Mouse (Mus musculus) heart, adult 18-20 months (tissue): ENCODE measurements around the gene Clk4. TPM values are rescaled to one million over a fixed set of nuclear protein-coding genes. Genes with fewer than 3 reads are reported as not detected.

Experiments
- DNase-seq, 2 experiments: peaks; one replicate each; pipeline ENCODE4 v3.0.0; 2021 to 2022; ENCODE audit warnings: mixed read lengths in 1 of 2
- total RNA-seq, 2 experiments: library from RNA; stranded (reverse); gene quantifications; 2 replicates each; pipeline ENCODE4 v1.2.3; 2021

Gene Clk4
- total RNA-seq, 2 experiments from 2014 or later, result 26.9 to 37.2 TPM

GRCm38 (mm10) chr11:51308306-51308705 is 46.8 kb downstream of the Clk4 start:
- no peak for DNase-seq

GRCm38 (mm10) chr11:51311846-51312245 is 50.3 kb downstream of the Clk4 start:
- no peak for DNase-seq

GRCm38 (mm10) chr11:51315991-51316810 is 54.7 kb downstream of the Clk4 start:
- no peak for DNase-seq

- DNase-seq, result no peak
Measured at GRCm38 (mm10) chr11:51320609-51321008, 59.1 kb downstream of the Clk4 start.

DNA sequence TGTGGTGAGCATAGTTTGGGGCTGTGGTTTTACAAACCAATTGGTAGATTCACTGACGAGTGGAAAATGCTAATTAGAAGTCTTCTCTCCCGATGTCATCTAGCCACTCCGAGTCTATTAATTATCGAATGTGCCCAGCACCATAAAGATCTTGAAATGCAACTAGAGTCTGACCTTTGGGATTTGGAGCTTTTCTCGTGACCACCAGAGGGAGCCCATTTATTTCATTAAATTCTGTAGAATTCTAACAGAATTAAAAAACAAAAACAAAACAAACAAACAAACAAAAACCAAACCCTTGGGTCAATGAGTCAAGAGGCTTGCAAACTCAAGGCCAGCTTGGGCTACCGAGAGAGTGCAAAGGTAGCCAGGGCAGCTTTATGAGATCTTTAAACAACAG is 65.4 kb downstream of the Clk4 start:
- peak in 1 of 2 experiments; percentile 55 for DNase-seq

GRCm38 (mm10) chr11:51328387-51328942 is 66.9 kb downstream of the Clk4 start:
- DNase-seq, result no peak

GRCm38 (mm10) chr11:51329837-51330714 is 68.5 kb downstream of the Clk4 start:
- DNase-seq, result no peak

Other genes with a start within 250 kb of the Clk4 start
- not detected for gene Olfr54, start 247.5 kb upstream of the Clk4 start, total RNA-seq
- not detected for gene Olfr1375, start 213.6 kb upstream of the Clk4 start, total RNA-seq
- gene Zfp354a, start 202.5 kb upstream of the Clk4 start, total RNA-seq, result 1 to 10 TPM; 2.1 to 2.3 TPM
- gene Gm12569, start 41.3 kb upstream of the Clk4 start, total RNA-seq, result not detected
- not detected for gene BC049762, start 1.3 kb downstream of the Clk4 start, total RNA-seq
- 1 to 10 TPM; 2.0 to 2.1 TPM for gene Col23a1, start 28.2 kb downstream of the Clk4 start, total RNA-seq